Mouse (Mus musculus): Measurements from ENCODE around the gene Zfp473.

DNA sequence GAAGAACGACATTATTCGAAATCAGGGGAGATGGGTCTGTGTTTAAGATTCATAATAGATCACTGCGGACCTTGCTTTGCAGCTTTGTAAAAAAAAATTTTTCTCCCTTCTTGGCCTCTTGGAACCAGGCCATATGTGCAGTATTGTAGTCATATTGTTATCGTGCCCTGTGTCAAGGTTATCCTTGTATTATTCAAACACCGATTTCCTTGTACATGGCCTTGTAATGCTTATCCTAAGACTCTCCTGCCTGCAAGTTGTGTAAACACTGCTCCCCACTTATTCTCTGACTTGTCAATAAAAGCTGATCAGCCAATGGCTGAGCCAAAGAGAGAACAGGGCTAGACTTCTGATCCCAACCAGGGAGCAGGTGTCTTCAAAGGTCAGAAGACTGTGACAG, 28.8 kb downstream of the Zfp473 start:
- TF ChIP-seq POLR2A (IDR thresholded peaks at IDR 0.05; ENCODE audit: control insufficient read depth, low read depth, low read length) (no peak), CTCF (IDR thresholded peaks at IDR 0.05; ENCODE audit: control insufficient read depth, insufficient read depth, insufficient replicate concordance, low read depth, low read length) (no peak)
